Mouse (Mus musculus): Measurements from ENCODE around the gene St8sia6. TPM values are rescaled to one million over a fixed set of nuclear protein-coding genes. Genes with fewer than 3 reads are reported as not detected.
"Not testable (repeated sequence)": the region's sequence is repeated elsewhere in the genome, so short reads cannot be mapped to it uniquely, and the experiment has no call there.

The St8sia6 gene
- polyA plus RNA-seq, 1 experiment from 2014 or later = 1.00 TPM

DNA sequence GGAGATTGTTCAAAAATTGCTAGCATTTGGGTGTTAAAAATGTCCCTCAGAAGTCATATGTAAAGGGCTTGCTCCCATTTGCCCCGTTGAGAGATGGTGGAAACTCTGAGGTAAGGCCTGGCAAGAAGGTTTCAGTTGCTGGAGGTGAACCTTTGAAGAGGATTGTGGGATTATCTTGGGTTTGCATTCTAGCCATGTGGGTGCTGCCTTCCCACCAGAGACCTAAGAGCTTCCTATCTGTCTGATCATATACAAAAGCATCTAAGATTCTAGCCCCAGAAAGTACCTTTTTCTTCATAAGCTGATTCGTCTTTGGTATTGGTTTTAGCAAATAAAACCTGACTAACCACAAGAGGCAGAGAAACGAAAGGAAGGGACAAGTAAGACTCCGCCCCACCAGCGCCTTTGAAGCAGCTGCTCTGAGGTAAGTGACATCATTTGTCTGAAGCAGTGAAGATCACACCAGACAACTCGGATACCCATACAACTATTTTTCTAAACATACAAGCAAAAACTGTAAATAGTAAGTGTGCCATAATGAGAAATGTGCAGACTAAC, 75.2 kb downstream of the St8sia6 start:
- no peak overlapping the region for H3K27ac ChIP-seq
- H3K27me3 ChIP-seq = no peaks in the 10 kb centered on the region
- no peaks in the 10 kb centered on the region for H3K36me3 ChIP-seq
- H3K4me2 ChIP-seq = no peak overlapping the region
- H3K9me3 ChIP-seq (replicated peaks) = no peaks in the 10 kb centered on the region
- no peak overlapping the region for H3K9ac ChIP-seq
- ATAC-seq (replicated peaks; ENCODE audit: insufficient number of reproducible peaks, insufficient read depth, low FRiP score, low read depth) = no peak
- WGBS = 64% methylated on average over 6 of the region's 6 CpGs
- no peaks in the 10 kb centered on the region for H3K4me1 ChIP-seq (replicated peaks)
- H3K4me3 ChIP-seq = no peak overlapping the region

DNA sequence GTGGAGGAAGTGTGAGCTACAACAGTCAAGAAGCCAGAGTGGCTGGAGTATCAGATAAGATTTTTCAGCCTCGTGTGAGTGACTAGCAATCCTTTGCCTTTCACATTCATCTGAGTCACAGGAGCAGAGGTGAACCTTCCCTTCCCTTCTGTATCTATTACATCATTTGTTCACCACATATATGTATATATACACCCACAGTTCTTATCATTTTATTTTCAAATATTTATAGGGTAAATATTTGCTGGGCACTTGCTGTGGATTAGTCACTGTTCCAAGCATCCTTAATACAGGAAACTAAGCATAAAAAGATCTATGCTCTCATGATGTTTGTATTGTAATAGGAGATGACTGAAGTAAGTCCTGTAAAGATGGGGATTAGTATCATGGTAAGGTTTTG, 85.1 kb downstream of the St8sia6 start:
- Histone ChIP-seq H3K4me2 (no peak overlapping the region), H3K4me1 (replicated peaks) (no peaks in the 10 kb centered on the region), H3K27me3 (no peaks in the 10 kb centered on the region), H3K9ac (no peak overlapping the region), H3K27ac (no peak overlapping the region), H3K4me3 (no peak overlapping the region), H3K9me3 (replicated peaks) (no peaks in the 10 kb centered on the region), H3K36me3 (no peaks in the 10 kb centered on the region)
- WGBS = 16% methylated on average over 1 of the region's 1 CpGs
- no peak for ATAC-seq (replicated peaks; ENCODE audit: insufficient number of reproducible peaks, insufficient read depth, low FRiP score, low read depth)

- Histone ChIP-seq H3K4me1 (replicated peaks) (no peaks in the 10 kb centered on the region), H3K9ac (no peak overlapping the region), H3K36me3 (no peaks in the 10 kb centered on the region), H3K4me2 (no peak overlapping the region), H3K9me3 (replicated peaks) (no peaks in the 10 kb centered on the region), H3K27me3 (no peaks in the 10 kb centered on the region), H3K27ac (no peak overlapping the region), H3K4me3 (no peak overlapping the region)
- no peak for ATAC-seq (replicated peaks; ENCODE audit: insufficient number of reproducible peaks, insufficient read depth, low FRiP score, low read depth)
Measured at GRCm38 (mm10) chr2:13697514-13697913, 96.3 kb downstream of the St8sia6 start.

DNA sequence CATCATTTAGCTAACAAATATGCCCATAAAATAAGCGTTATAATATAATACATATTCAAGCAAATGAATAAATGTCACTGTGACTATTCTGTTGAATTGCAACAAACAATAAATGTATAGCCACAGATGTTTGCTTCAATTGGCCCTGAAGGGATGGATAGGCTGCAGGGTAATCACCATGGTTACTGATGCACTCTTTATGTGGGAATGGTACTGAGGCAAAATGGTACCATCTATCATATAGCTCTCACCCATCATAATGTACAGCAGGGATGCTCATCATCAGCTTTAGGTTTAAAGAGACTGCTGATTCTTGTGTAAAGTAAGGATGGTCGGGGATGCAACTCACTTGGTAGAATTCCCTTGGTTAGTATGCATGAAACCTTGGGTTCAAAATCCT, 99.4 kb downstream of the St8sia6 start:
- Histone ChIP-seq H3K36me3 (no peaks in the 10 kb centered on the region), H3K27ac (no peak overlapping the region), H3K9me3 (replicated peaks) (no peaks in the 10 kb centered on the region), H3K27me3 (no peaks in the 10 kb centered on the region), H3K4me2 (no peak overlapping the region), H3K9ac (no peak overlapping the region), H3K4me3 (no peak overlapping the region), H3K4me1 (replicated peaks) (no peaks in the 10 kb centered on the region)
- 57% methylated on average over 2 of the region's 2 CpGs for WGBS
- no peak for ATAC-seq (replicated peaks; ENCODE audit: insufficient number of reproducible peaks, insufficient read depth, low FRiP score, low read depth)

- H3K36me3 ChIP-seq = no peaks in the 10 kb centered on the region
- H3K4me2 ChIP-seq = no peak overlapping the region
- no peak overlapping the region for H3K4me3 ChIP-seq
- ATAC-seq (replicated peaks; ENCODE audit: insufficient number of reproducible peaks, insufficient read depth, low FRiP score, low read depth) = no peak
- H3K9ac ChIP-seq = no peak overlapping the region
- no peaks in the 10 kb centered on the region for H3K9me3 ChIP-seq (replicated peaks)
- no peaks in the 10 kb centered on the region for H3K4me1 ChIP-seq (replicated peaks)
- 50% methylated on average over 4 of the region's 4 CpGs for whole genome bisulfite sequencing
- no peaks in the 10 kb centered on the region for H3K27me3 ChIP-seq
- no peak overlapping the region for H3K27ac ChIP-seq
Measured at GRCm38 (mm10) chr2:13684380-13684779, 109.5 kb downstream of the St8sia6 start.

DNA sequence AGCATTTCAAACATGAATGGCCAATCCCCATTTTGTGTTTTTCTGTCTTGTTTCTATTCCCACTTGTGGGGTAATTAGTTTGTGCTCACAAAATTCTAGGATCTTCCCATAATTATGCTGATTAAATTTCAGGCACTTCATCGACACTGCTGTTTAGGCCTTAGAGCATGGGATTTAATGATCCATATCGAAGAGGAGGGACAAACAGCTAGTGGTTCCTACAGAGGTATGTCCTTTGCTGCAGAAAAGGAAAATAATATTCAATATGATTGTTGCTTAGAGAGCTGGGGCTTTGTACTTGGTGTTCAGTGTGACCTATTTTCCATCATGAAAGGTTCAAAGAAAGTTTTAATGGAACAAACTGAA, 110.7 kb downstream of the St8sia6 start:
- 84% methylated on average over 2 of the region's 2 CpGs for WGBS
- Histone ChIP-seq H3K27me3 (no peaks in the 10 kb centered on the region), H3K9me3 (replicated peaks) (no peaks in the 10 kb centered on the region), H3K4me2 (no peak overlapping the region), H3K27ac (no peak overlapping the region), H3K36me3 (no peaks in the 10 kb centered on the region), H3K4me1 (replicated peaks) (no peaks in the 10 kb centered on the region), H3K4me3 (no peak overlapping the region), H3K9ac (no peak overlapping the region)
- no peak for ATAC-seq (replicated peaks; ENCODE audit: insufficient number of reproducible peaks, insufficient read depth, low FRiP score, low read depth)

DNA sequence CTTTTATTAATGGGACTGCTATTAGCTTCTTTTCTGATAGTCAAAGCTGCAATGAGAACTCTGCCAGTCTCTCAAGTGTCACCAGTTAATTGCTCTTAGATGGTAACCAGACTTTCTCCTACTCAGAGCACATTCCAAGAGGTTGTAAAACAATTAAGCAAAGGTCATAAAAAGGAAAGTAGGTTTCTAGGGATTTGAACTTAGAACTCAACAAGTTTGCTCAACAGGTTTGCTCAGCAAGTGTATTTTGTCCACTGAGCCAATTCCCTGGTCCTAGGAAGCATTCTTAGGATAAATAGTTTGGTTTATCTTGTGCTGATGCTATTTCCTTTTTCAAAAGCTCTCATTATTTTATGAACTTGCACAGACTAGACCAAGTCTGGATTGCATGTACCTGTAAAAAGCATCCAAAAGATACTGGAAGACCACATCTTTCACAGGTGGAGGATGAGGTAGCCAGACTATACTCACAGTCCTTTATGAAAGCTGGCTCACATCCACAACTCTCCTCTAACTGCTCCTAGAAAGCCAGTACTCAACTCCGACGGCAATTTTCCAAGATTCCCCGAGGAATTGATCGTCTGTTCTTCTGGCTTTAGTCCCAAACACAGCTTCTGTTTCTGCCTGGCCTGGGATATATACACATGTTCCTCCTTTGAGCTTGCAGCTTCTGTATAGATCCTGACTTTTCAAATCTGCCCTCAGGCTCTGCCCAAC, 111.2 kb downstream of the St8sia6 start:
- ATAC-seq (replicated peaks; ENCODE audit: insufficient number of reproducible peaks, insufficient read depth, low FRiP score, low read depth) = no peak

DNA sequence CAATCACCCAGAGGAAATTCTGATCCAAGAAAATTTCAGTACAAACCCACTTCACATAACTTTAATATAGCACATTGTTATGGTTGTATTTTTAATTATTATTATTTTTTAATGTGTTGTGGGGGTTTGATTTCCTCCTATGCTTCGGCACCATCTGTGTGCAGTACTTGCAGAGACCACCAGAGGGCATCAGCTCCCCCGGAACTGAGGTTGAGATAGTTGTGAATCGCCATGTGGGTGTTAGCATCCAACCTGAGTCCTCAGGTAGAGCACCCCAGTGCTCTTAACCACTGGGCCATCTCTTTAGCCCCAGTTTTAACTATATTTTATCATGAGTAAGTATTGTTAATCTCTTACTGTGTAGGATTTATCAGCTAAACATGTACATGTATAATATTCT, 120.9 kb downstream of the St8sia6 start:
- WGBS = 51% methylated on average over 3 of the region's 3 CpGs
- ATAC-seq (replicated peaks; ENCODE audit: insufficient number of reproducible peaks, insufficient read depth, low FRiP score, low read depth) = no peak
- Histone ChIP-seq H3K27ac (no peak overlapping the region), H3K9ac (no peak overlapping the region), H3K27me3 (no peaks in the 10 kb centered on the region), H3K9me3 (replicated peaks) (no peaks in the 10 kb centered on the region), H3K36me3 (no peaks in the 10 kb centered on the region), H3K4me2 (no peak overlapping the region), H3K4me3 (no peak overlapping the region), H3K4me1 (replicated peaks) (no peaks in the 10 kb centered on the region)

More for the DNA sequence above, 111.2 kb downstream of the St8sia6 start:
- no peak overlapping the region for H3K4me3 ChIP-seq
- H3K4me2 ChIP-seq = no peak overlapping the region
- H3K4me1 ChIP-seq (replicated peaks) = no peaks in the 10 kb centered on the region
- no peak overlapping the region for H3K27ac ChIP-seq
- no peaks in the 10 kb centered on the region for H3K36me3 ChIP-seq
- no peaks in the 10 kb centered on the region for H3K27me3 ChIP-seq
- no peak overlapping the region for H3K9ac ChIP-seq
- no peaks in the 10 kb centered on the region for H3K9me3 ChIP-seq (replicated peaks)
- 47% methylated on average over 4 of the region's 4 CpGs for WGBS

GRCm38 (mm10) chr2:13672426-13672825, 121.4 kb downstream of the St8sia6 start:
- Histone ChIP-seq H3K27ac (no peak overlapping the region), H3K4me3 (no peak overlapping the region), H3K4me2 (no peak overlapping the region), H3K9me3 (replicated peaks) (no peaks in the 10 kb centered on the region), H3K9ac (no peak overlapping the region), H3K4me1 (replicated peaks) (no peaks in the 10 kb centered on the region), H3K27me3 (no peaks in the 10 kb centered on the region), H3K36me3 (no peaks in the 10 kb centered on the region)
- 75% methylated on average over 12 of the region's 12 CpGs for WGBS
- ATAC-seq (replicated peaks; ENCODE audit: insufficient number of reproducible peaks, insufficient read depth, low FRiP score, low read depth) = no peak

- Histone ChIP-seq H3K27me3 (no peaks in the 10 kb centered on the region), H3K4me2 (no peak overlapping the region), H3K9ac (no peak overlapping the region), H3K4me1 (replicated peaks) (no peaks in the 10 kb centered on the region), H3K9me3 (replicated peaks) (no peaks in the 10 kb centered on the region), H3K36me3 (no peaks in the 10 kb centered on the region), H3K4me3 (no peak overlapping the region), H3K27ac (no peak overlapping the region)
- no peak for ATAC-seq (replicated peaks; ENCODE audit: insufficient number of reproducible peaks, insufficient read depth, low FRiP score, low read depth)
- WGBS = 54% methylated on average over 1 of the region's 1 CpGs
Measured at GRCm38 (mm10) chr2:13634866-13635265, 159.0 kb downstream of the St8sia6 start.

DNA sequence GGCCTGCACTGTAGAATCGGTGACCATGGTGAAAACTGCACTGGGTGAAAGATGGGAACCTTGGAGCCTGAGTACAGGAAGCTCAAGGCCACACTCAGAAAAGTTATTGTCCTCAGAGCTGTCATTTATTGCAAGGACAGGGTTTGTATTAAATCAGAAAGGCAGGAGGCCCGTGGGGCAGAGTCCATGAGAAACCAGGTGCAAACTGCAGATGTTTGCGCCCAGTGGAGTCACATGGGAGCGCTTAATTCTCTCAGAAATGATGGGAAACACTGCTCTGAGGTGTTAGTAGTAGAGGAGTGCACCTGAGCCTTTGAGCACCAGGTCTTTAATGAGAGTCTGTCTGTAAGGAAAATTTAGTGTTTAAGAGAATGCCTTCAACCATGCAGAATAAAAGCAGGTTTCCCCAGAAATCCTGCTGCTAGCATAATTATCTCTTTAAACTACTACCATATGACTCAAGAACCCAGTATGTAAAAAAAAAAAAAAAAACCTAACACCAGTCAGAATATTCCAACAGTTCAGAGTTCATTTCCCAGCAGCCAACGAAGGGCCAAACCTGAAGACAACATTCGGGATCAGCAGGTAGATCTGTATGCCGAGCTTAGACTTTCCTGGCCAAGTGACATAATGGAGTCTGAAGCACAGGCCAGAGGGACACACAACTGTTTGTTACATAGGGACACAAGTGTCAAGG, 163.6 kb downstream of the St8sia6 start:
- WGBS = 77% methylated on average over 7 of the region's 7 CpGs
- Histone ChIP-seq H3K27ac (no peak overlapping the region), H3K9ac (no peak overlapping the region), H3K27me3 (no peaks in the 10 kb centered on the region), H3K36me3 (no peaks in the 10 kb centered on the region), H3K9me3 (replicated peaks) (no peaks in the 10 kb centered on the region), H3K4me2 (no peak overlapping the region), H3K4me1 (replicated peaks) (no peaks in the 10 kb centered on the region), H3K4me3 (no peak overlapping the region)
- ATAC-seq (replicated peaks; ENCODE audit: insufficient number of reproducible peaks, insufficient read depth, low FRiP score, low read depth) = no peak

DNA sequence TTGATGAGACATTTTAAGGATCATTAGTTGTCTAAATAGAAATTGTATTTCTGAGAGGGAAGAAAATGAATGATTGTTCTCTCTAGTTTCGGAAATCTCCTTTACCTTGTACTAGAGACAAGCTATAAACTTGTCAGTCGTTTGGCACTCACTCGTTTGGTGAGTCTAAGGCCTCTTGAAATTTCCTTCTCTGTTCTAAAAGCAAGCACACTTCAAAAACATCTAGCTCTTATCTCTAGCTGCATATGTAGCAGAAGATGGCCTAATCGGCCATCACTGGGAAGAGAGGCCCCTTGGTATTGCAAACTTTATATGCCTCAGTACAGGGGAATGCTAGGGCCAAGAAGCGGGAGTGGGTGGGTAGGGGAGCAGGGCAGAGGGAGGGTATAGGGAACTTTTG, 190.2 kb downstream of the St8sia6 start:
- not testable (repeated sequence) for H3K4me1 ChIP-seq (replicated peaks); H3K27me3 ChIP-seq; H3K9me3 ChIP-seq (replicated peaks); H3K9ac ChIP-seq; H3K4me3 ChIP-seq; H3K36me3 ChIP-seq; H3K27ac ChIP-seq; H3K4me2 ChIP-seq; ATAC-seq (replicated peaks; ENCODE audit: insufficient number of reproducible peaks, insufficient read depth, low FRiP score, low read depth)
- WGBS = 48% methylated on average over 5 of the region's 5 CpGs

All from heart, embryonic 15.5 days (tissue).